Mouse (Mus musculus) MEL (cell line): ENCODE results near the gene Fhad1. TPM values are rescaled to one million over a fixed set of nuclear protein-coding genes. Genes with fewer than 3 reads are reported as not detected.

Source experiments
- DNase-seq: peaks from one replicate; pipeline ENCODE4 v3.0.0; 2011; ENCODE audit warnings: low read depth, low spot score
- H3K27ac ChIP-seq: 2 replicates; pipeline ENCODE4 v1.5.1; 2012; ENCODE audit warnings: low read depth, mild to moderate bottlenecking, control low read depth, low read length, moderate library complexity; ENCODE audit not compliant: control insufficient read depth
- H3K27me3 ChIP-seq, 2 experiments: fragments of 150-350 bp in 1 of 2; sonication (generic) in 1 of 2; 2 replicates each; pipeline ENCODE4 v1.6.1; 2012; ENCODE audit warnings: low read length in 2 of 2, mild to moderate bottlenecking in 2 of 2, improper control_type of control experiment in 1 of 2, moderate library complexity in 1 of 2; ENCODE audit not compliant: insufficient read depth in 2 of 2, control insufficient read depth in 1 of 2
- H3K36me3 ChIP-seq, 2 experiments: 2 replicates each; pipeline ENCODE4 v1.6.1; 2012 to 2014; ENCODE audit warnings: low read length in 2 of 2, improper control_type of control experiment in 1 of 2, inconsistent platforms in 1 of 2, mild to moderate bottlenecking in 1 of 2; ENCODE audit not compliant: insufficient read depth in 2 of 2, control insufficient read depth in 1 of 2
- H3K4me1 ChIP-seq, 2 experiments: fragments of 150-350 bp in 1 of 2; sonication (generic) in 1 of 2; 2 replicates each; pipeline ENCODE4 v1.6.1; 2012; ENCODE audit warnings: low read length in 2 of 2, improper control_type of control experiment in 1 of 2, mild to moderate bottlenecking in 1 of 2; ENCODE audit not compliant: insufficient read depth in 2 of 2, control insufficient read depth in 1 of 2
- H3K4me3 ChIP-seq, 2 experiments: fragments of 150-350 bp in 1 of 2; sonication (generic) in 1 of 2; 2 replicates each; pipeline ENCODE4 v1.5.1; 2012; ENCODE audit warnings: low read depth in 2 of 2, low read length in 2 of 2, mild to moderate bottlenecking in 2 of 2, moderate library complexity in 2 of 2, control low read depth in 1 of 2, improper control_type of control experiment in 1 of 2; ENCODE audit not compliant: control insufficient read depth in 1 of 2, insufficient read depth in 1 of 2
- H3K79me2 ChIP-seq: 2 replicates; pipeline ENCODE4 v1.6.1; 2012; ENCODE audit warnings: mild to moderate bottlenecking, low read length, moderate library complexity; ENCODE audit not compliant: control insufficient read depth, poor library complexity, insufficient read depth
- H3K9ac ChIP-seq: 2 replicates; pipeline ENCODE4 v1.6.1; 2012; ENCODE audit warnings: low read depth, mild to moderate bottlenecking, control low read depth, low read length, moderate library complexity; ENCODE audit not compliant: control insufficient read depth, poor library complexity, severe bottlenecking
- H3K9me3 ChIP-seq: fragments of 150-350 bp; sonication (generic); replicated peaks from 2 replicates; pipeline ENCODE4 v1.6.1; 2012; ENCODE audit warnings: mild to moderate bottlenecking, low read length, improper control_type of control experiment, moderate library complexity; ENCODE audit not compliant: insufficient read depth
- CTCF ChIP-seq, 3 experiments: IDR thresholded peaks in 2 of 3; conservative IDR thresholded peaks in 1 of 3; 2 replicates each; pipeline ENCODE4 v1.5.1; 2011 to 2012; ENCODE audit warnings: low read length in 3 of 3, low read depth in 2 of 3, mild to moderate bottlenecking in 2 of 3, improper control_type of control experiment in 1 of 3, inconsistent platforms in 1 of 3, mixed read lengths in 1 of 3, moderate library complexity in 1 of 3; ENCODE audit not compliant: control insufficient read depth in 1 of 3, insufficient read depth in 1 of 3, poor library complexity in 1 of 3, severe bottlenecking in 1 of 3
- GABPA ChIP-seq: IDR thresholded peaks from 2 replicates; pipeline ENCODE4 v1.6.1; 2012; ENCODE audit warnings: low read depth, mild to moderate bottlenecking, inconsistent platforms, low read length, improper control_type of control experiment, moderate library complexity
- NELFE ChIP-seq: IDR thresholded peaks from 2 replicates; pipeline ENCODE4 v1.6.1; 2011; ENCODE audit warnings: low read depth, low read length, improper control_type of control experiment
- POLR2A ChIP-seq, 2 experiments: IDR thresholded peaks; 2 replicates each; pipeline ENCODE4 v1.6.1; 2011 to 2012; ENCODE audit warnings: low read length in 2 of 2, mild to moderate bottlenecking in 2 of 2, control low read depth in 1 of 2, improper control_type of control experiment in 1 of 2, low read depth in 1 of 2, moderate library complexity in 1 of 2; ENCODE audit not compliant: control insufficient read depth in 1 of 2, insufficient read depth in 1 of 2, poor library complexity in 1 of 2
- RAD21 ChIP-seq: IDR thresholded peaks from 2 replicates; pipeline ENCODE4 v1.6.1; 2011; ENCODE audit warnings: mild to moderate bottlenecking, low read depth, low read length, improper control_type of control experiment
- TBP ChIP-seq: IDR thresholded peaks from 2 replicates; pipeline ENCODE4 v1.8.0; 2011; ENCODE audit warnings: low read depth, low read length, improper control_type of control experiment
- ZNF384 ChIP-seq: IDR thresholded peaks from 2 replicates; pipeline ENCODE4 v1.6.1; 2012; ENCODE audit warnings: low read depth, mild to moderate bottlenecking, inconsistent platforms, low read length, improper control_type of control experiment
- polyA plus RNA-seq, 2 experiments: library from polyadenylated mRNA; stranded (reverse) in 1 of 2; unstranded in 1 of 2; fragments of >175 nt in 1 of 2; fragments of >200 nt in 1 of 2; gene quantifications; 2 replicates each; pipeline versions ENCODE4 v1.2.1 to v1.2.4; 2012; ENCODE audit warnings: low replicate concordance in 2 of 2, low read depth in 1 of 2; ENCODE audit not compliant: insufficient read length in 2 of 2, insufficient read depth in 1 of 2, missing spikeins in 1 of 2
- total RNA-seq: library from RNA; depleted of rRNA; stranded (reverse); fragments of 300-350 nt; gene quantifications from 2 replicates; pipeline ENCODE4 v1.2.3, GENCODE M21; 2012

Gene Fhad1
- total and polyA plus RNA-seq, 3 experiments, result not detected

- Histone ChIP-seq H3K9me3 (no peaks in the 10 kb centered on the region), H3K27me3 (no peaks in the 10 kb centered on the region), H3K4me1 (no peaks in the 10 kb centered on the region), H3K4me3 (no peak overlapping the region), H3K27ac (no peak overlapping the region), H3K9ac (no peak overlapping the region), H3K36me3 (no peaks in the 10 kb centered on the region), H3K79me2 (no peaks in the 10 kb centered on the region)
- TF ChIP-seq CTCF (IDR thresholded peaks at IDR 0.05 in 2 of 3, conservative IDR thresholded peaks at IDR 0.05 in 1 of 3; ENCODE audit: control insufficient read depth in 1 of 3, insufficient read depth in 1 of 3, low read depth in 2 of 3, low read length in 3 of 3, poor library complexity in 1 of 3, severe bottlenecking in 1 of 3) (peak in 1 of 3 experiments; percentile 44; a peak in 2 of 6 replicates), ZNF384 (no peak)
- DNase-seq, result no peak
Observed at GRCm38 (mm10) chr4:141962811-141963685, 51.8 kb downstream of the Fhad1 start.

GRCm38 (mm10) chr4:141960037-141960436, 54.8 kb downstream of the Fhad1 start:
- H3K79me2 ChIP-seq, result no peaks in the 10 kb centered on the region
- no peaks in the 10 kb centered on the region for H3K9me3 ChIP-seq

DNA sequence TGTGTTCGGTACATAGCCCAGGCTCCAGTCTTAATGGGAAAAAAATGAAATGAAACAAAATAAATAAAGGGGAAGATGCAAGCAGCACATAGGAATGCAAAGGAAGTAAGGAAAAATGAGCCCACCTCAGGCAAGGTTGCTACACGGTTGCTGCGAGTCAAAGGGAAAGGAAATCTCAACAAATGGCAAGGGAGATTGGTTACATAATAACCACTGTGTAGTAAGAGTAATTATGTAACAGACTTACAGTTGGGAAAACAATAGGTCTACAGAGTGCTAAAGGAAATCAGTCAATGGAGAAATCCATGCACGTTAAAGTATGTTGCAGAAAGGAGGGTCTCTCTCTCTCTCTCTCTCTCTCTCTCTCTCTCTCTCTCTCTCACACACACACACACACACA, 55.3 kb downstream of the Fhad1 start:
- Histone ChIP-seq H3K9ac (no peak overlapping the region), H3K4me1 (no peaks in the 10 kb centered on the region), H3K27ac (no peak overlapping the region), H3K79me2 (no peaks in the 10 kb centered on the region), H3K4me3 (no peak overlapping the region), H3K9me3 (no peaks in the 10 kb centered on the region), H3K36me3 (no peaks in the 10 kb centered on the region), H3K27me3 (no peaks in the 10 kb centered on the region)
- TF ChIP-seq CTCF (IDR thresholded peaks at IDR 0.05 in 2 of 3, conservative IDR thresholded peaks at IDR 0.05 in 1 of 3; ENCODE audit: control insufficient read depth in 1 of 3, insufficient read depth in 1 of 3, low read depth in 2 of 3, low read length in 3 of 3, poor library complexity in 1 of 3, severe bottlenecking in 1 of 3) (no peak), NELFE (no peak), RAD21 (no peak), POLR2A (IDR thresholded peaks at IDR 0.05; ENCODE audit: control insufficient read depth in 1 of 2, insufficient read depth in 1 of 2, low read depth in 1 of 2, low read length in 2 of 2, poor library complexity in 1 of 2) (no peak)
- no peak for DNase-seq

More at GRCm38 (mm10) chr4:141960037-141960436, 54.8 kb downstream of the Fhad1 start:
- H3K9ac ChIP-seq, result no peak overlapping the region
- H3K36me3 ChIP-seq, result no peaks in the 10 kb centered on the region
- TF ChIP-seq GABPA (no peak), TBP (no peak)
- TF ChIP-seq, all 39 proteins: peak for 0
- Histone ChIP-seq H3K27me3 (no peaks in the 10 kb centered on the region), H3K4me3 (no peak overlapping the region), H3K4me1 (no peaks in the 10 kb centered on the region), H3K27ac (no peak overlapping the region)
- no peak for DNase-seq
